Comparison of ENCODE assay signal across 7 mouse cellular contexts in the genomic region with DNA sequence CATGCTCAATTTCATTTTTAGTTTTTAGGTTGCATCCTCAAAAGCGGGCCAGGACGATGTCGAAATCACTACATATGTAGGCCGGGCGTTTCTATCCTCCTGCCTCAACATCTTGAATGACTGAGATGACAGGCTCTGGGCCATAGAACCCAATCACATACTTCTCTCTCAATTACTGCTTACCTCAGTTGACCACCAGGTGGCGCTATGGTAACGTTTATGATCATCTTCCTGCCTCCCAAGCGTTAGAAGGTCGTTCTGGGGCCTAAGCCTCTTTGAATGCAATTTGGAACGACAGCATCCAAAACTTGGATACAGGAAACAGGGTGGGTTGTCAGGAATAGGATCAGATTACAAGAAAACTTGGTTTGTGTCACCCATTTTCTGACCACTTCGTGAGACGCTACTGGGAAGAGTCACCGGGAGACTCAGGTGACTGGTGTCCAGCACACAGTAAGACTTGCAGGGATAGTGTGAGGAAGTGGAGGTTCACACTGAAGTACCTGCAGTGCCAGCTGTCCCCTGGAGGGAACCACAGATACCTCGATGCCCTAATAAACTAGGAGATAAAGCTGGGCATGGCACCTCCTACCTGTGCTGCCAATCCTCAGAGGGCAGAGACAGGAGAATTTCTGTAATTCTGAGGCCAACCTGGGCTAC. TPM values are rescaled to one million over a fixed set of nuclear protein-coding genes. Genes with fewer than 3 reads are reported as not detected.
DNase-seq lines count a peak whose midpoint lies in the region; ATAC-seq lines count a peak whose summit lies in the region.

No protein-coding gene starts in this region.

- no peak overlapping the region for H3K4me2 ChIP-seq in hindbrain, embryonic 14.5 days (replicated peaks)

- DNase-seq in ZHBTc4 (ENCODE audit: low read depth, low spot score) = peak; percentile 86
- peak; percentile 95 for DNase-seq in cerebellum, adult 9-10 months
- DNase-seq in frontal cortex, adult 2 months (ENCODE audit: extremely low spot score in 1 of 2, low spot score in 1 of 2) = peak; percentile 86 to 96
- peak; percentile 97 for DNase-seq in hindbrain, embryonic 14.5 days (ENCODE audit: low spot score)
- peak; percentile 81 to 97 for DNase-seq in layer of hippocampus, postnatal 25 days (ENCODE audit: extremely low spot score in 1 of 2, low spot score in 1 of 2)
- peak; percentile 42 to 87 for DNase-seq in lung, postnatal 4 days
- peak; percentile 91 for DNase-seq in right cerebral cortex, postnatal 14 days

- H3K27me3 ChIP-seq in hindbrain, embryonic 14.5 days (ENCODE audit: control insufficient read depth, insufficient read depth, low read length) = no peaks in the 10 kb centered on the region

- ATAC-seq in hindbrain, embryonic 14.5 days (ENCODE audit: low FRiP score) = peak; percentile 44; the same call in 1 of the 2 replicates

- H3K4me1 ChIP-seq in hindbrain, embryonic 14.5 days (replicated peaks; ENCODE audit: control insufficient read depth, insufficient read depth, low read length) = peaks cover 24% of the 10 kb centered on the region

- 18% methylated on average over 14 of the region's 14 CpGs for WGBS in hindbrain, embryonic 14.5 days

- H3K9ac ChIP-seq in hindbrain, embryonic 14.5 days = peak overlapping the region; percentile 26

- no peaks in the 10 kb centered on the region for H3K36me3 ChIP-seq in hindbrain, embryonic 14.5 days (replicated peaks; ENCODE audit: control insufficient read depth, insufficient read depth)

- H3K4me3 ChIP-seq in hindbrain, embryonic 14.5 days (replicated peaks; ENCODE audit: low read length) = no peak overlapping the region

- no peaks in the 10 kb centered on the region for H3K9me3 ChIP-seq in hindbrain, embryonic 14.5 days (ENCODE audit: control insufficient read depth, low read length)

- peak overlapping the region; percentile 79 for H3K27ac ChIP-seq in hindbrain, embryonic 14.5 days

RNA-seq across cellular contexts. Expression of a gene that starts 8.2 kb away (rescaled TPM):
- 1,679 and 1,948 TPM in 2 replicates for polyA plus RNA-seq in frontal cortex, adult 2 months (2012; rRNA removed)
- 510 and 527 TPM in 2 replicates for polyA plus RNA-seq in hindbrain, embryonic 14.5 days (2014; fragmentation: Nextera tagmentation; extraction: Ambion mirVana)
- total RNA-seq in layer of hippocampus, postnatal 25 days (2021) = 1,000 to 10,000 TPM; 2,256 to 2,439 TPM

RNA-seq across cellular contexts. Expression of a gene that starts 12.4 kb away (rescaled TPM):
- polyA plus RNA-seq in frontal cortex, adult 2 months (2012; rRNA removed) = 132 and 134 TPM in 2 replicates
- polyA plus RNA-seq in hindbrain, embryonic 14.5 days (2014; fragmentation: Nextera tagmentation; extraction: Ambion mirVana) = 96.1 and 96.4 TPM in 2 replicates
- 100 to 1,000 TPM; 320 to 337 TPM for total RNA-seq in layer of hippocampus, postnatal 25 days (2021)

RNA-seq across cellular contexts. Expression of a gene that starts 25.8 kb away (rescaled TPM):
- 0.20 and 0.25 TPM in 2 replicates for polyA plus RNA-seq in frontal cortex, adult 2 months (2012; rRNA removed)
- 0.26 TPM in 1 of 2 replicates, not detected in the other for polyA plus RNA-seq in hindbrain, embryonic 14.5 days (2014; fragmentation: Nextera tagmentation; extraction: Ambion mirVana)
- total RNA-seq in layer of hippocampus, postnatal 25 days (2021) = under 1 TPM in 1 of 2 experiments, not detected in 1; 0.09 TPM

RNA-seq across cellular contexts. Expression of a gene that starts 27.4 kb away (rescaled TPM):
- 63.1 and 73.0 TPM in 2 replicates for polyA plus RNA-seq in frontal cortex, adult 2 months (2012; rRNA removed)
- polyA plus RNA-seq in hindbrain, embryonic 14.5 days (2014; fragmentation: Nextera tagmentation; extraction: Ambion mirVana) = 52.1 and 63.2 TPM in 2 replicates
- 100 to 1,000 TPM; 104 to 117 TPM for total RNA-seq in layer of hippocampus, postnatal 25 days (2021)

RNA-seq across cellular contexts. Expression of a gene that starts 40.5 kb away (rescaled TPM):
- 5.9 and 7.6 TPM in 2 replicates for polyA plus RNA-seq in frontal cortex, adult 2 months (2012; rRNA removed)
- polyA plus RNA-seq in hindbrain, embryonic 14.5 days (2014; fragmentation: Nextera tagmentation; extraction: Ambion mirVana) = 0.78 and 2.5 TPM in 2 replicates
- total RNA-seq in layer of hippocampus, postnatal 25 days (2021) = 1 to 10 TPM; 2.5 to 3.2 TPM
